23 mouse cellular contexts compared by ENCODE assay signal in genomic region chr11:106157154-106157553, GRCm38 (mm10). TPM values are rescaled to one million over a fixed set of nuclear protein-coding genes. Genes with fewer than 3 reads are reported as not detected.
DNase-seq lines count a peak whose midpoint lies in the region; ATAC-seq and TF ChIP-seq lines count a peak whose summit lies in the region.
"Had no signal": no experiment of that assay in that cellular context is flagged by ENCODE, and none has a peak within 500 bp of the region (broad histone marks: within the 10 kb centered on the region; RNA-seq: fewer than 3 reads in every experiment).

No protein-coding gene starts in this region.

- H3K9ac ChIP-seq in forebrain, embryonic 12.5 days = no peak overlapping the region
- H3K9ac ChIP-seq in forebrain, embryonic 16.5 days (replicated peaks; ENCODE audit: low read depth, low read length) = no peak overlapping the region
- no peak overlapping the region for H3K9ac ChIP-seq in midbrain, embryonic 13.5 days (replicated peaks)
- no peak overlapping the region for H3K9ac ChIP-seq in midbrain, embryonic 16.5 days (ENCODE audit: low read depth, low read length)
- H3K9ac ChIP-seq in neural tube, embryonic 13.5 days = 0 out of 2 replicates have a peak overlapping the region, but pooled peaks have one; percentile 12
- H3K9ac ChIP-seq: heart, embryonic 15.5 days; kidney, embryonic 15.5 days; liver, embryonic 12.5 days; midbrain, embryonic 15.5 days had no signal

- WGBS in forebrain, embryonic 12.5 days = 90% methylated on average over 7 of the region's 7 CpGs
- 94% methylated on average over 7 of the region's 7 CpGs for WGBS in forebrain, embryonic 16.5 days
- WGBS in midbrain, embryonic 13.5 days = 93% methylated on average over 7 of the region's 7 CpGs
- WGBS in midbrain, embryonic 16.5 days = 93% methylated on average over 7 of the region's 7 CpGs
- 88% methylated on average over 7 of the region's 7 CpGs for WGBS in neural tube, embryonic 13.5 days

- TF ChIP-seq POLR2A in cortical plate, adult 2 months (IDR thresholded peaks at IDR 0.05; ENCODE audit: extremely low read depth, insufficient read depth, low read length) = 0 out of 2 replicates have a peak, but pooled peaks have one; percentile 28

- no peak for ATAC-seq in forebrain, embryonic 12.5 days (ENCODE audit: low FRiP score)
- ATAC-seq in forebrain, embryonic 16.5 days = no peak
- no peak for ATAC-seq in midbrain, embryonic 13.5 days
- ATAC-seq in midbrain, embryonic 16.5 days = no peak
- ATAC-seq in neural tube, embryonic 13.5 days (ENCODE audit: low read depth) = no peak
- ATAC-seq in activated CD4-positive, CD25-positive, alpha-beta regulatory T cell, adult 4 months = no peak
- ATAC-seq: liver, embryonic 12.5 days; midbrain, embryonic 15.5 days had no signal

- H3K4me3 ChIP-seq in forebrain, embryonic 12.5 days (replicated peaks) = no peak overlapping the region
- H3K4me3 ChIP-seq in forebrain, embryonic 16.5 days (replicated peaks; ENCODE audit: low read length) = no peak overlapping the region
- H3K4me3 ChIP-seq in midbrain, embryonic 13.5 days (replicated peaks) = no peak overlapping the region
- H3K4me3 ChIP-seq in midbrain, embryonic 16.5 days (ENCODE audit: low read depth, low read length) = no peak overlapping the region
- H3K4me3 ChIP-seq in cortical plate, adult 2 months (ENCODE audit: insufficient read depth, low read length) = no peak overlapping the region
- H3K4me3 ChIP-seq in neural tube, embryonic 13.5 days = no peak overlapping the region
- H3K4me3 ChIP-seq: erythroblast, embryonic 14.5 days; heart, embryonic 15.5 days; kidney, embryonic 15.5 days; liver, embryonic 12.5 days; midbrain, embryonic 15.5 days had no signal

- no peak for TF ChIP-seq CTCF in cortical plate, adult 2 months (IDR thresholded peaks at IDR 0.05; ENCODE audit: extremely low read depth, insufficient read depth, low read length)

- H3K4me1 ChIP-seq in forebrain, embryonic 12.5 days = peaks cover 42% of the 10 kb centered on the region
- peaks cover 29% of the 10 kb centered on the region for H3K4me1 ChIP-seq in forebrain, embryonic 16.5 days (replicated peaks; ENCODE audit: control insufficient read depth, insufficient read depth, low read length)
- peaks cover 52% of the 10 kb centered on the region for H3K4me1 ChIP-seq in midbrain, embryonic 13.5 days (replicated peaks)
- H3K4me1 ChIP-seq in midbrain, embryonic 16.5 days (ENCODE audit: control insufficient read depth, insufficient read depth, low read length) = peaks cover 26% of the 10 kb centered on the region
- H3K4me1 ChIP-seq in cortical plate, adult 2 months (ENCODE audit: control insufficient read depth, insufficient read depth, low read length) = no peaks in the 10 kb centered on the region; the same call in 1 of the 2 replicates
- peaks cover 56% of the 10 kb centered on the region for H3K4me1 ChIP-seq in neural tube, embryonic 13.5 days (replicated peaks)

- DNase-seq in right cerebral cortex, postnatal 10 days (ENCODE audit: low spot score in 2 of 2) = no peak
- DNase-seq: cerebellum, adult 9-11 months; heart, adult 18-20 months; layer of hippocampus, postnatal 36 days; retina, postnatal 1 day; thymus, postnatal 25 days had no signal

- no peak overlapping the region for H3K4me2 ChIP-seq in forebrain, embryonic 12.5 days
- H3K4me2 ChIP-seq in forebrain, embryonic 16.5 days (ENCODE audit: low read length) = no peak overlapping the region
- no peak overlapping the region for H3K4me2 ChIP-seq in midbrain, embryonic 13.5 days (replicated peaks)
- no peak overlapping the region for H3K4me2 ChIP-seq in midbrain, embryonic 16.5 days (ENCODE audit: low read length)
- H3K4me2 ChIP-seq in neural tube, embryonic 13.5 days = no peak overlapping the region
- H3K4me2 ChIP-seq: heart, embryonic 15.5 days; hindbrain, embryonic 12.5 days; kidney, embryonic 15.5 days; liver, embryonic 12.5 days; midbrain, embryonic 15.5 days had no signal

- peaks cover 60% of the 10 kb centered on the region for H3K36me3 ChIP-seq in forebrain, embryonic 12.5 days (replicated peaks)
- H3K36me3 ChIP-seq in forebrain, embryonic 16.5 days (ENCODE audit: control insufficient read depth, insufficient read depth) = peaks cover 27% of the 10 kb centered on the region
- peaks cover 51% of the 10 kb centered on the region for H3K36me3 ChIP-seq in midbrain, embryonic 13.5 days
- peaks cover 26% of the 10 kb centered on the region for H3K36me3 ChIP-seq in midbrain, embryonic 16.5 days (ENCODE audit: control insufficient read depth, insufficient read depth, low read length)
- peaks cover 58% of the 10 kb centered on the region for H3K36me3 ChIP-seq in neural tube, embryonic 13.5 days

- H3K27me3 ChIP-seq in forebrain, embryonic 12.5 days = no peaks in the 10 kb centered on the region
- H3K27me3 ChIP-seq in forebrain, embryonic 16.5 days (replicated peaks; ENCODE audit: control insufficient read depth, insufficient read depth, low read length) = no peaks in the 10 kb centered on the region
- H3K27me3 ChIP-seq in midbrain, embryonic 13.5 days = no peaks in the 10 kb centered on the region
- no peaks in the 10 kb centered on the region for H3K27me3 ChIP-seq in midbrain, embryonic 16.5 days (ENCODE audit: control insufficient read depth, insufficient read depth, low read depth, low read length)
- no peaks in the 10 kb centered on the region for H3K27me3 ChIP-seq in neural tube, embryonic 13.5 days
- H3K27me3 ChIP-seq: heart, embryonic 15.5 days; hindbrain, embryonic 12.5 days; kidney, embryonic 15.5 days; midbrain, embryonic 15.5 days had no signal

- H3K27ac ChIP-seq in forebrain, embryonic 12.5 days = peak overlapping the region; percentile 9; the same call in 1 of the 2 replicates
- no peak overlapping the region for H3K27ac ChIP-seq in forebrain, embryonic 16.5 days (ENCODE audit: low read length)
- H3K27ac ChIP-seq in midbrain, embryonic 13.5 days = 0 out of 2 replicates have a peak overlapping the region, but pooled peaks have one; percentile 98
- H3K27ac ChIP-seq in midbrain, embryonic 16.5 days (ENCODE audit: low read length) = no peak overlapping the region
- H3K27ac ChIP-seq in cortical plate, adult 2 months (ENCODE audit: insufficient read depth, low read length) = no peak overlapping the region
- H3K27ac ChIP-seq in neural tube, embryonic 13.5 days (replicated peaks) = no peak overlapping the region
- H3K27ac ChIP-seq: heart, embryonic 15.5 days; liver, embryonic 12.5 days; stomach, postnatal 0 days had no signal

- no peaks in the 10 kb centered on the region for H3K9me3 ChIP-seq in forebrain, embryonic 12.5 days
- H3K9me3 ChIP-seq in forebrain, embryonic 16.5 days (ENCODE audit: control insufficient read depth, low read length) = no peaks in the 10 kb centered on the region
- no peaks in the 10 kb centered on the region for H3K9me3 ChIP-seq in midbrain, embryonic 13.5 days
- no peaks in the 10 kb centered on the region for H3K9me3 ChIP-seq in midbrain, embryonic 16.5 days (replicated peaks; ENCODE audit: control insufficient read depth, low read length, poor library complexity, severe bottlenecking)
- no peaks in the 10 kb centered on the region for H3K9me3 ChIP-seq in neural tube, embryonic 13.5 days
- H3K9me3 ChIP-seq: heart, embryonic 15.5 days; hindbrain, embryonic 12.5 days; kidney, embryonic 15.5 days; liver, embryonic 12.5 days; midbrain, embryonic 15.5 days had no signal

RNA-seq across cellular contexts. Expression of gene Gm10840, which starts 3.5 kb away (rescaled TPM):
- polyA plus RNA-seq in forebrain, embryonic 12.5 days (2016; fragmentation: Nextera tagmentation; extraction: Ambion mirVana) = not detected in 2 replicates
- 1.1 and 1.2 TPM in 2 replicates for polyA plus RNA-seq in forebrain, embryonic 16.5 days (2015; fragmentation: Nextera tagmentation; extraction: Ambion mirVana)
- polyA plus RNA-seq in midbrain, embryonic 13.5 days (2015; fragmentation: Nextera tagmentation; extraction: Ambion mirVana) = 1.7 TPM in 1 of 2 replicates, not detected in the other
- polyA plus RNA-seq in midbrain, embryonic 16.5 days (2015; fragmentation: Nextera tagmentation; extraction: Ambion mirVana) = not detected in 2 replicates
- polyA plus RNA-seq in cortical plate, adult 2 months (2012; rRNA removed) = not detected in 2 replicates
- not detected in 2 replicates for polyA plus RNA-seq in neural tube, embryonic 13.5 days (2015; fragmentation: Nextera tagmentation; extraction: Ambion mirVana)
- not detected for polyA plus RNA-seq in activated CD4-positive, CD25-positive, alpha-beta regulatory T cell, adult 4 months (2017; shearing (Covaris generic))
- polyA plus RNA-seq: erythroblast, embryonic 14.5 days; heart, embryonic 15.5 days; intestine, embryonic 14.5 days; kidney, embryonic 15.5 days; large intestine, adult 2 months; liver, embryonic 12.5 days; lung, embryonic 16.5 days; stomach, postnatal 0 days had no signal

RNA-seq across cellular contexts. Expression of gene Limd2, which starts 3.5 kb away (rescaled TPM):
- polyA plus RNA-seq in forebrain, embryonic 12.5 days (2016; fragmentation: Nextera tagmentation; extraction: Ambion mirVana) = 289 and 300 TPM in 2 replicates
- polyA plus RNA-seq in forebrain, embryonic 16.5 days (2015; fragmentation: Nextera tagmentation; extraction: Ambion mirVana) = 205 and 209 TPM in 2 replicates
- 211 TPM in 2 replicates for polyA plus RNA-seq in midbrain, embryonic 13.5 days (2015; fragmentation: Nextera tagmentation; extraction: Ambion mirVana)
- 143 and 158 TPM in 2 replicates for polyA plus RNA-seq in midbrain, embryonic 16.5 days (2015; fragmentation: Nextera tagmentation; extraction: Ambion mirVana)
- 86.0 and 102 TPM in 2 replicates for polyA plus RNA-seq in cortical plate, adult 2 months (2012; rRNA removed)
- 171 and 187 TPM in 2 replicates for polyA plus RNA-seq in neural tube, embryonic 13.5 days (2015; fragmentation: Nextera tagmentation; extraction: Ambion mirVana)
- 100 to 1,000 TPM; 633 to 743 TPM for polyA plus RNA-seq in activated CD4-positive, CD25-positive, alpha-beta regulatory T cell, adult 4 months (2017; shearing (Covaris generic))

RNA-seq across cellular contexts. Expression of gene Strada, which starts 44.8 kb away (rescaled TPM):
- polyA plus RNA-seq in forebrain, embryonic 12.5 days (2016; fragmentation: Nextera tagmentation; extraction: Ambion mirVana) = 35.2 and 36.1 TPM in 2 replicates
- polyA plus RNA-seq in forebrain, embryonic 16.5 days (2015; fragmentation: Nextera tagmentation; extraction: Ambion mirVana) = 28.8 and 30.9 TPM in 2 replicates
- polyA plus RNA-seq in midbrain, embryonic 13.5 days (2015; fragmentation: Nextera tagmentation; extraction: Ambion mirVana) = 33.8 and 36.9 TPM in 2 replicates
- 25.1 and 28.2 TPM in 2 replicates for polyA plus RNA-seq in midbrain, embryonic 16.5 days (2015; fragmentation: Nextera tagmentation; extraction: Ambion mirVana)
- 51.9 and 55.2 TPM in 2 replicates for polyA plus RNA-seq in cortical plate, adult 2 months (2012; rRNA removed)
- 32.8 and 33.5 TPM in 2 replicates for polyA plus RNA-seq in neural tube, embryonic 13.5 days (2015; fragmentation: Nextera tagmentation; extraction: Ambion mirVana)
- polyA plus RNA-seq in activated CD4-positive, CD25-positive, alpha-beta regulatory T cell, adult 4 months (2017; shearing (Covaris generic)) = 10 to 100 TPM; 30.1 to 33.5 TPM

RNA-seq across cellular contexts. Expression of gene Ccdc47, which starts 59.0 kb away (rescaled TPM):
- 91.9 and 92.1 TPM in 2 replicates for polyA plus RNA-seq in forebrain, embryonic 12.5 days (2016; fragmentation: Nextera tagmentation; extraction: Ambion mirVana)
- 110 TPM in 2 replicates for polyA plus RNA-seq in forebrain, embryonic 16.5 days (2015; fragmentation: Nextera tagmentation; extraction: Ambion mirVana)
- 96.2 and 101 TPM in 2 replicates for polyA plus RNA-seq in midbrain, embryonic 13.5 days (2015; fragmentation: Nextera tagmentation; extraction: Ambion mirVana)
- 115 and 131 TPM in 2 replicates for polyA plus RNA-seq in midbrain, embryonic 16.5 days (2015; fragmentation: Nextera tagmentation; extraction: Ambion mirVana)
- polyA plus RNA-seq in cortical plate, adult 2 months (2012; rRNA removed) = 68.3 and 83.3 TPM in 2 replicates
- 96.7 and 111 TPM in 2 replicates for polyA plus RNA-seq in neural tube, embryonic 13.5 days (2015; fragmentation: Nextera tagmentation; extraction: Ambion mirVana)
- polyA plus RNA-seq in activated CD4-positive, CD25-positive, alpha-beta regulatory T cell, adult 4 months (2017; shearing (Covaris generic)) = 10 to 100 TPM; 65.0 to 74.5 TPM

RNA-seq across cellular contexts. Expression of gene Ddx42, which starts 59.6 kb away (rescaled TPM):
- 122 and 129 TPM in 2 replicates for polyA plus RNA-seq in forebrain, embryonic 12.5 days (2016; fragmentation: Nextera tagmentation; extraction: Ambion mirVana)
- polyA plus RNA-seq in forebrain, embryonic 16.5 days (2015; fragmentation: Nextera tagmentation; extraction: Ambion mirVana) = 112 and 115 TPM in 2 replicates
- 101 and 105 TPM in 2 replicates for polyA plus RNA-seq in midbrain, embryonic 13.5 days (2015; fragmentation: Nextera tagmentation; extraction: Ambion mirVana)
- 92.1 and 95.0 TPM in 2 replicates for polyA plus RNA-seq in midbrain, embryonic 16.5 days (2015; fragmentation: Nextera tagmentation; extraction: Ambion mirVana)
- 41.6 and 43.7 TPM in 2 replicates for polyA plus RNA-seq in cortical plate, adult 2 months (2012; rRNA removed)
- polyA plus RNA-seq in neural tube, embryonic 13.5 days (2015; fragmentation: Nextera tagmentation; extraction: Ambion mirVana) = 87.1 and 89.8 TPM in 2 replicates
- polyA plus RNA-seq in activated CD4-positive, CD25-positive, alpha-beta regulatory T cell, adult 4 months (2017; shearing (Covaris generic)) = 10 to 100 TPM; 59.1 to 71.5 TPM

Comparison
In these comparisons a context has a peak if more than half of its experiments do, and no peak if none do; other contexts are left out.
1. H3K27ac ChIP-seq: peak in forebrain, embryonic 12.5 days (single experiment) and midbrain, embryonic 13.5 days (single experiment); none in forebrain, embryonic 16.5 days (single experiment), midbrain, embryonic 16.5 days (single experiment), cortical plate, adult 2 months (single experiment) and neural tube, embryonic 13.5 days (single experiment).